Mouse (Mus musculus): ENCODE results near the gene Slc35g3.
"Not testable (repeated sequence)": the region's sequence is repeated elsewhere in the genome, so short reads cannot be mapped to it uniquely, and the experiment has no call there.

Slc35g3 gene

GRCm38 (mm10) chr11:69754701-69755100 lies 7.1 kb downstream of the Slc35g3 start:
- peak; percentile 48 to 50 for DNase-seq (ENCODE audit: low spot score in 2 of 2)

- no peak for DNase-seq (ENCODE audit: low spot score in 2 of 2)
Measured at GRCm38 (mm10) chr11:69754233-69754632, 7.5 kb downstream of the Slc35g3 start.

- DNase-seq (ENCODE audit: low spot score in 2 of 2): no peak
Measured at GRCm38 (mm10) chr11:69752686-69753085, 9.1 kb downstream of the Slc35g3 start.

- DNase-seq (ENCODE audit: low spot score in 2 of 2): no peak
Measured at GRCm38 (mm10) chr11:69751635-69752034, 10.1 kb downstream of the Slc35g3 start.

GRCm38 (mm10) chr11:69731408-69731807 lies 30.4 kb downstream of the Slc35g3 start:
- DNase-seq (ENCODE audit: low spot score in 2 of 2): not testable (repeated sequence)

GRCm38 (mm10) chr11:69729063-69729462 lies 32.7 kb downstream of the Slc35g3 start:
- DNase-seq (ENCODE audit: low spot score in 2 of 2): no peak

GRCm38 (mm10) chr11:69725951-69726350 lies 35.8 kb downstream of the Slc35g3 start:
- DNase-seq (ENCODE audit: low spot score in 2 of 2): no peak

GRCm38 (mm10) chr11:69723074-69723473 lies 38.7 kb downstream of the Slc35g3 start:
- DNase-seq (ENCODE audit: low spot score in 2 of 2): no peak

GRCm38 (mm10) chr11:69720852-69721251 lies 40.9 kb downstream of the Slc35g3 start:
- DNase-seq (ENCODE audit: low spot score in 2 of 2): no peak

- DNase-seq (ENCODE audit: low spot score in 2 of 2): no peak
Measured at GRCm38 (mm10) chr11:69719423-69719822, 42.3 kb downstream of the Slc35g3 start.

- DNase-seq (ENCODE audit: low spot score in 2 of 2): no peak
Measured at GRCm38 (mm10) chr11:69718661-69719060, 43.1 kb downstream of the Slc35g3 start.

- DNase-seq (ENCODE audit: low spot score in 2 of 2): no peak
Measured at GRCm38 (mm10) chr11:69716953-69717352, 44.8 kb downstream of the Slc35g3 start.

- peak in 1 of 2 experiments; percentile 35 for DNase-seq (ENCODE audit: low spot score in 2 of 2)
Measured at GRCm38 (mm10) chr11:69715929-69716328, 45.8 kb downstream of the Slc35g3 start.

- DNase-seq (ENCODE audit: low spot score in 2 of 2): no peak
Measured at GRCm38 (mm10) chr11:69715482-69715881, 46.3 kb downstream of the Slc35g3 start.

- no peak for DNase-seq (ENCODE audit: low spot score in 2 of 2)
Measured at GRCm38 (mm10) chr11:69714636-69715329, 47.0 kb downstream of the Slc35g3 start.

GRCm38 (mm10) chr11:69712954-69713672 lies 48.7 kb downstream of the Slc35g3 start:
- no peak for DNase-seq (ENCODE audit: low spot score in 2 of 2)

- no peak for DNase-seq (ENCODE audit: low spot score in 2 of 2)
Measured at GRCm38 (mm10) chr11:69711082-69711481, 50.7 kb downstream of the Slc35g3 start.

GRCm38 (mm10) chr11:69710470-69710869 lies 51.3 kb downstream of the Slc35g3 start:
- no peak for DNase-seq (ENCODE audit: low spot score in 2 of 2)
